Mouse (Mus musculus) megakaryocyte, embryonic 14.5 days (primary cell): ENCODE data around the gene Rgs14.

ENCODE experiments used
- FLI1 ChIP-seq: IDR thresholded peaks from 2 replicates; pipeline ENCODE4 v1.6.1; 2012; ENCODE audit warnings: low read length, inconsistent platforms, mixed read lengths
- GATA1 ChIP-seq: IDR thresholded peaks from 3 replicates; pipeline ENCODE4 v1.6.1; 2012; ENCODE audit warnings: mixed read lengths, low read length, inconsistent platforms, borderline replicate concordance

- TF ChIP-seq GATA1 (no peak), FLI1 (no peak)
Observed at GRCm38 (mm10) chr13:55400039-55400346, 30.5 kb downstream of the Rgs14 start.
